Mouse (Mus musculus) sigmoid colon, adult 10 weeks (tissue): ENCODE results near the gene Zdhhc8. TPM values are rescaled to one million over a fixed set of nuclear protein-coding genes. Genes with fewer than 3 reads are reported as not detected.

Experiments used
- polyA plus RNA-seq: library from polyadenylated mRNA; stranded (reverse); fragments of 350-450 nt; fragmentation: Illumina TruSeq; extraction: RNeasy Lipid Tissue Mini Kit (QIAGEN cat#74804); gene quantifications from one replicate; pipeline ENCODE4 v1.2.3, GENCODE M21; 2014; ENCODE audit warnings: low read depth, low replicate concordance

Gene Zdhhc8
- not detected for polyA plus RNA-seq

GRCm38 (mm10) chr16:18234671-18235388 lies at the start of gene Zdhhc8:
Zdhhc8 (minus strand) TSS chr16:18235136.

GRCm38 (mm10) chr16:18258221-18258620 lies 23.3 kb upstream of the Zdhhc8 start, which contains the start of gene Gm49776:
Gm49776 (minus strand) TSS chr16:18258321.

GRCm38 (mm10) chr16:18248433-18249363 lies 13.8 kb upstream of the Zdhhc8 start, which contains the start of the genes Trmt2a and Ranbp1:
Trmt2a (plus strand) TSS chr16:18248679.
Ranbp1 (minus strand) TSS chr16:18248732.

GRCm38 (mm10) chr16:18217579-18217978 lies 17.4 kb downstream of the Zdhhc8 start, which contains the start of gene Ccdc188:
Ccdc188 (plus strand) TSS chr16:18217879.

Other genes starting within 250 kb of the Zdhhc8 start
- 2.8 TPM for gene Dgcr6, start 182.3 kb downstream of the Zdhhc8 start, polyA plus RNA-seq
- 0.28 TPM for gene Prodh, start 144.9 kb downstream of the Zdhhc8 start, polyA plus RNA-seq
- not detected for gene Rtn4r, start 107.5 kb downstream of the Zdhhc8 start, polyA plus RNA-seq
- not detected for gene Ccdc188, start 17.3 kb downstream of the Zdhhc8 start, polyA plus RNA-seq
- 20.5 TPM for gene Trmt2a, start 13.5 kb upstream of the Zdhhc8 start, polyA plus RNA-seq
- gene Ranbp1, start 13.6 kb upstream of the Zdhhc8 start, polyA plus RNA-seq = 91.6 TPM
- gene Gm49776, start 23.2 kb upstream of the Zdhhc8 start, polyA plus RNA-seq = not detected
- gene Dgcr8, start 54.1 kb upstream of the Zdhhc8 start, polyA plus RNA-seq = 32.4 TPM
- 11.3 TPM for gene Tango2, start 113.0 kb upstream of the Zdhhc8 start, polyA plus RNA-seq
- gene Arvcf, start 113.0 kb upstream of the Zdhhc8 start, polyA plus RNA-seq = 0.28 TPM
- 0.88 TPM for gene Txnrd2, start 191.2 kb upstream of the Zdhhc8 start, polyA plus RNA-seq
- gene Comt, start 191.7 kb upstream of the Zdhhc8 start, polyA plus RNA-seq = 6.7 TPM